Mouse (Mus musculus) liver, embryonic 11.5 days (tissue): ENCODE data around the gene Nfatc2. TPM values are rescaled to one million over a fixed set of nuclear protein-coding genes. Genes with fewer than 3 reads are reported as not detected.

Experiments used
- ATAC-seq: fragments of 200-750 bp; cut with Nextera tagmentation; replicated peaks from 2 replicates; pipeline ENCODE4 v1.8.0; 2017; ENCODE audit warnings: moderate number of reproducible peaks, mild to moderate bottlenecking, moderate TSS enrichment, moderate library complexity; ENCODE audit not compliant: low FRiP score
- DNase-seq: peaks from one replicate; pipeline ENCODE4 v3.0.0-alpha.2; 2017; ENCODE audit warnings: low spot score
- H3K27ac ChIP-seq: fragments of 300-500 bp; sonication (generic); 2 replicates; pipeline ENCODE4 v1.5.1; 2014; ENCODE audit warnings: mild to moderate bottlenecking, low read depth, low read length, control low read depth
- H3K27me3 ChIP-seq: fragments of 300-500 bp; sonication (generic); replicated peaks from 2 replicates; pipeline ENCODE4 v1.6.1; 2014; ENCODE audit warnings: low read length, mixed read lengths; ENCODE audit not compliant: control insufficient read depth, insufficient read depth
- H3K36me3 ChIP-seq: fragments of 300-500 bp; sonication (generic); 2 replicates; pipeline ENCODE4 v1.6.1; 2014; ENCODE audit warnings: mild to moderate bottlenecking, low read length, moderate library complexity, mixed read lengths; ENCODE audit not compliant: control insufficient read depth, insufficient read depth
- H3K4me1 ChIP-seq: fragments of 300-500 bp; sonication (generic); replicated peaks from 2 replicates; pipeline ENCODE4 v1.6.1; 2014; ENCODE audit warnings: low read length, mixed read lengths; ENCODE audit not compliant: control insufficient read depth, insufficient read depth
- H3K4me2 ChIP-seq: fragments of 300-500 bp; sonication (generic); 2 replicates; pipeline ENCODE4 v1.6.1; 2014; ENCODE audit warnings: mild to moderate bottlenecking, control low read depth, moderate library complexity
- H3K4me3 ChIP-seq: fragments of 300-500 bp; sonication (generic); 2 replicates; pipeline ENCODE4 v1.5.1; 2014; ENCODE audit warnings: low read depth, low read length, control low read depth
- H3K9ac ChIP-seq: fragments of 300-500 bp; sonication (generic); 2 replicates; pipeline ENCODE4 v1.6.1; 2014; ENCODE audit warnings: low read depth, low read length, control low read depth
- H3K9me3 ChIP-seq: fragments of 300-500 bp; sonication (generic); 2 replicates; pipeline ENCODE4 v1.6.1; 2016; ENCODE audit warnings: low read length, inconsistent platforms, mixed read lengths; ENCODE audit not compliant: control insufficient read depth
- WGBS: fragments of 180-500 bp; shearing (Covaris S2); extraction: QIAGEN DNeasy Blood & Tissue Kit; methylation state at CpG from one replicate; pipeline ENCODE4 v1.1.7; 2014; 5-methylcytosine and 5-hydroxymethylcytosine counted together
- polyA plus RNA-seq: library from polyadenylated mRNA; unstranded; fragments of >200 nt; fragmentation: Nextera tagmentation; extraction: Ambion mirVana; gene quantifications from 2 replicates; pipeline ENCODE4 v1.2.1, GENCODE M21; 2014

Nfatc2 gene
- polyA plus RNA-seq, 1 experiment from 2014 or later, result 0.77 TPM

DNA sequence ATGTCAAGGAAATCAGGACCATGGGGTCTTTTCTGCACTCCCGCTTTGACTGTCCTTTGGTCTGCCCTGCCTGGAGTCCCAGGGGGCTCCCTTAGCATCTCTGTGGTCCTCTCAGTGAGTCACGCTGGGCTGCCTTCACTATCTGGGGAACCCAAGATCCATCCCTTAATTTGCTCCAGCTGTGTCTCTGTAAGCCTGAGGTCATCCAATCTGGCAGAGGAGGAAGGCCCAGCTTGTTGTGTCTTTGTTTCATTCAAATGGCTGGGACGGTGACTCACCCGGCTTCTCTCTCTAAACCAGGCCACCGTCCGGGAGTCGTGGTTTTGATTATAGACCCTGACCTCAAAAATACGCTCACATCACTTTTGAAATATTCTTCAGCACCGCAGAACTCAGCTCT is 135.4 kb downstream of the Nfatc2 start:
- Histone ChIP-seq H3K36me3 (no peaks in the 10 kb centered on the region), H3K4me3 (no peak overlapping the region), H3K27me3 (peaks cover 3% of the 10 kb centered on the region), H3K27ac (no peak overlapping the region), H3K9ac (no peak overlapping the region), H3K4me2 (no peak overlapping the region), H3K9me3 (no peaks in the 10 kb centered on the region), H3K4me1 (no peaks in the 10 kb centered on the region)
- no peak for DNase-seq
- WGBS, result 58% methylated on average over 9 of the region's 9 CpGs
- ATAC-seq, result no peak

DNA sequence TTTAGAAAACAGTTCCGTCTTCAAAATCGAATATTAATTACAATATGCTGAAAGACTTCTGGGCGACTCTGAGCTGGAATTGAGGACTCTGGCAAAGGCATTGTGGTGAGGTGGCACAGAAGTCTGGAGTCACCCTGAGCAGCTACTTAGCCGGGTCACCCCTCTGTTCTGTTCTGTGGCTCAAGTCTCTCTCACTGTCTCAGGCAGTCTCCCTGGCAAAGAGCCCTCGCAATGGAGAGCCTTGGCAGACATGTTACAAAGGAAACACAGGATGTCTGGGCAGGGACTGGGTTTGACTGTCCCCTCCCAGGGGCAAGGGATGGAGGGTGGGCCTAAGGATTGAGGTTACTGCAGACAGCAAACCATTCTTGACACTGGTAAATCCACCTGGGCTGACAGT is 135.8 kb downstream of the Nfatc2 start:
- 82% methylated on average over 5 of the region's 5 CpGs for WGBS
- Histone ChIP-seq H3K4me1 (no peaks in the 10 kb centered on the region), H3K4me2 (no peak overlapping the region), H3K9me3 (no peaks in the 10 kb centered on the region), H3K4me3 (no peak overlapping the region), H3K27me3 (peaks cover 3% of the 10 kb centered on the region), H3K9ac (no peak overlapping the region), H3K27ac (no peak overlapping the region), H3K36me3 (no peaks in the 10 kb centered on the region)
- DNase-seq (no peak), ATAC-seq (no peak)

DNA sequence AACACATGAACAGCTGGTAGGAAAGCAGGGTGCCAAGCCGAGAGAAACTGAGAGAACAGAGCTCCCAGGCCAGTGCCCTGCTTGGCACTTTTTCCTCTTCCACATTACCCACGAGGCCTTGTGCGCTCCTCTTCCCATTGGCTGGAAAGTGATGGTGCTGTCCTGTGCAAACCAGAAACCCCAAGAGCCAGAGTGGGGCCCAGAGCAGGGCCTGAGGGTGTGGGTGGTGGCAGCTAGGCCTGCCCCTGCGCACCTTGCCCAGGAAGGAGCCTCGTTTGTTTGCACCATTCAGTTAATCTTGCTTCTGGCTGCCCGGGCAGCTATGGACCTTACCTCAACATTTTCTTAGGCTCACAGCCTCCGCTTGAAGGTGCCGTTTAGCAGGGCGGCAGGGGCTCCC is 139.6 kb downstream of the Nfatc2 start:
- Histone ChIP-seq H3K27ac (no peak overlapping the region), H3K4me3 (no peak overlapping the region), H3K4me1 (no peaks in the 10 kb centered on the region), H3K27me3 (no peaks in the 10 kb centered on the region), H3K9ac (no peak overlapping the region), H3K9me3 (no peaks in the 10 kb centered on the region), H3K4me2 (no peak overlapping the region), H3K36me3 (no peaks in the 10 kb centered on the region)
- no peak for ATAC-seq
- 81% methylated on average over 9 of the region's 9 CpGs for WGBS
- DNase-seq, result no peak

DNA sequence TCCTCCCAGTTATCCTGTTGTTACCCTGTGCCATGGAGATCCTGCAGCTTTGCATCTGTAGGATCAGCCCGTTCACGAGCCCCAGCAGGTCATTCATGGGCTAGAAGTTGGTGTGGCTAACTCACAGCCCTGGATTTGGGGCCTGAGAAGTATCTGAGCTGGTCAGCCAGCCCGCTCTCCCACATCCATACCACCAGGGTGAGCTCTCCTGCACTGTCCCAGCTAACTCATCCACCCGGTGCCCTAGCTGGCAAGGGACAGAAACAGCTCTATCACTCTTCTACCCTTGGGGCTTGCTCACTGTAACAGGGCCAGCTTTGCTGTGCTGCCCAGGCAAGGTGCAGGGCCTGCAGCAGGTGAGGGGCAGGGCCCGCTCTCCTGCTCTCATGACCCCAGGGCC is 141.8 kb downstream of the Nfatc2 start:
- WGBS, result 65% methylated on average over 5 of the region's 5 CpGs
- Histone ChIP-seq H3K4me1 (no peaks in the 10 kb centered on the region), H3K9ac (no peak overlapping the region), H3K27me3 (no peaks in the 10 kb centered on the region), H3K4me2 (no peak overlapping the region), H3K27ac (no peak overlapping the region), H3K4me3 (no peak overlapping the region), H3K36me3 (no peaks in the 10 kb centered on the region), H3K9me3 (no peaks in the 10 kb centered on the region)
- DNase-seq (no peak), ATAC-seq (no peak)

DNA sequence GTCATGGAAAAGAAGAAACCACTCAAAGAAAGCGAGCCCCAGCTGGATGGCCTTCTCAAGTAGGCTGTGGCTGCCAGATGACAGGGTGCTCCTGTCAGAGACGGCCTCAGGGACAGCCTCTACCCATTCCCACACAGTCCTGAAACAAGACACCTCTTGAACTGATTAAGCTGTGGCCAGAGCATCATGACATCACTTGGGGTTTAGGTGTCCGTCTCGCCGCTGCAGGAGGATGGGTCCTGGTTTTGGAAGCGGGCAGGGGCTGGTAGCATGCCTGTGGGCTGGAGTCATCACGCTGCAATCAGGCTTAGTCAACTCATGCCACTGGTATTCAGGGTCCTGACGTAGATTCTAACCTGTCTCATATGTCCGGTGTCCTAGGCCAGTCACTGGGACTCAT is 142.9 kb downstream of the Nfatc2 start:
- no peak overlapping the region for H3K27ac ChIP-seq
- DNase-seq, result no peak
- no peak overlapping the region for H3K9ac ChIP-seq
- H3K4me3 ChIP-seq, result no peak overlapping the region
- H3K9me3 ChIP-seq, result no peaks in the 10 kb centered on the region
- H3K4me2 ChIP-seq, result no peak overlapping the region
- ATAC-seq, result no peak
- 73% methylated on average over 9 of the region's 9 CpGs for WGBS
- no peaks in the 10 kb centered on the region for H3K4me1 ChIP-seq
- H3K36me3 ChIP-seq, result no peaks in the 10 kb centered on the region
- H3K27me3 ChIP-seq, result no peaks in the 10 kb centered on the region

- no peak overlapping the region for H3K9ac ChIP-seq
- DNase-seq (no peak), ATAC-seq (no peak)
- H3K9me3 ChIP-seq, result no peaks in the 10 kb centered on the region
- H3K4me2 ChIP-seq, result no peak overlapping the region
- no peaks in the 10 kb centered on the region for H3K36me3 ChIP-seq
- WGBS, result 56% methylated on average over 30 of the region's 30 CpGs
- no peak overlapping the region for H3K27ac ChIP-seq
- no peak overlapping the region for H3K4me3 ChIP-seq
- no peaks in the 10 kb centered on the region for H3K4me1 ChIP-seq
- H3K27me3 ChIP-seq, result 0 out of 2 replicates have a peak, but pooled peaks cover 3% of the 10 kb centered on the region
Observed at GRCm38 (mm10) chr2:168451714-168452708, 149.4 kb downstream of the Nfatc2 start.

- H3K9ac ChIP-seq, result no peak overlapping the region
- 0 out of 2 replicates have a peak, but pooled peaks cover 3% of the 10 kb centered on the region for H3K27me3 ChIP-seq
- H3K4me3 ChIP-seq, result no peak overlapping the region
- H3K4me2 ChIP-seq, result no peak overlapping the region
- H3K27ac ChIP-seq, result no peak overlapping the region
- no peak for DNase-seq
- no peak for ATAC-seq
- 10% methylated on average over 3 of the region's 3 CpGs for whole genome bisulfite sequencing
- no peaks in the 10 kb centered on the region for H3K4me1 ChIP-seq
- no peaks in the 10 kb centered on the region for H3K36me3 ChIP-seq
- no peaks in the 10 kb centered on the region for H3K9me3 ChIP-seq
Observed at GRCm38 (mm10) chr2:168450977-168451376, 150.5 kb downstream of the Nfatc2 start.

GRCm38 (mm10) chr2:168448054-168448453 is 153.4 kb downstream of the Nfatc2 start:
- no peaks in the 10 kb centered on the region for H3K9me3 ChIP-seq
- H3K4me2 ChIP-seq, result no peak overlapping the region
- no peaks in the 10 kb centered on the region for H3K36me3 ChIP-seq
- H3K4me3 ChIP-seq, result no peak overlapping the region
- H3K4me1 ChIP-seq, result no peaks in the 10 kb centered on the region
- DNase-seq (no peak), ATAC-seq (no peak)
- 60% methylated on average over 5 of the region's 5 CpGs for WGBS
- peaks cover 10% of the 10 kb centered on the region; the same call in 1 of the 2 replicates for H3K27me3 ChIP-seq
- no peak overlapping the region for H3K9ac ChIP-seq
- H3K27ac ChIP-seq, result no peak overlapping the region

- peaks cover 10% of the 10 kb centered on the region; the same call in 1 of the 2 replicates for H3K27me3 ChIP-seq
- H3K36me3 ChIP-seq, result no peaks in the 10 kb centered on the region
- H3K4me2 ChIP-seq, result no peak overlapping the region
- no peak overlapping the region for H3K4me3 ChIP-seq
- H3K27ac ChIP-seq, result no peak overlapping the region
- no peak for DNase-seq
- ATAC-seq, result no peak
- H3K9ac ChIP-seq, result no peak overlapping the region
- WGBS, result 36% methylated on average over 4 of the region's 4 CpGs
- H3K4me1 ChIP-seq, result no peaks in the 10 kb centered on the region
- no peaks in the 10 kb centered on the region for H3K9me3 ChIP-seq
Observed at GRCm38 (mm10) chr2:168447601-168448000, 153.9 kb downstream of the Nfatc2 start.
